Mouse (Mus musculus): ENCODE data around the gene Olfr368. TPM values are rescaled to one million over a fixed set of nuclear protein-coding genes. Genes with fewer than 3 reads are reported as not detected.

Gene Olfr368
- not detected in 2 replicates for polyA plus RNA-seq (2015; fragmentation: Nextera tagmentation; extraction: Ambion mirVana)

DNA sequence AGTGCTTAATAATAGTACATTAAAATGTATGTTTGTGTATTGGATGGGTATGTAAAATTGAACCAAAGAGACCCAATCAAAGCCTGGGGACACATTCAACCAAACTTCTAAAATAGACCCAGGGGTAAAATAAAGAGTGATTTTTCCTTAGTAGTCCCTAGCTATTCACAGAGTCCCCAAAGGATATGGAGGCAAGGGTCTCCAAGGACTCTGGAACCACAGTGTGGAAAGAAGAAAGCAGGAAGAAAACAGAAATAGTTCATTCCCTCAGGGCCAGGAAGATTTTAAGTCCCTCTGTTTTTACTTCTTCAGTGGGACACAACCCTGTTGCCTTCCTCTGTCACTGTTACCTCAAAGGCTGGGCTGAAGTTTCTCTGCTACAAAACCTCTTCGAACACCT is at the start of gene Olfr368:
TSS of gene Olfr368 (plus strand) at position 301 of the 400 bp plus-strand sequence.
- ATAC-seq (ENCODE audit: borderline replicate concordance, extremely low read depth, low FRiP score, low TSS enrichment), result no peak
- WGBS, result 75% methylated on average over 1 of the region's 1 CpGs
- no peak within 1 kb of the TSS for H3K9ac ChIP-seq

GRCm38 (mm10) chr2:37333321-37333720 is 7.0 kb downstream of the Olfr368 start:
- no peak overlapping the region for H3K27ac ChIP-seq
- WGBS, result 69% methylated on average over 2 of the region's 2 CpGs
- ATAC-seq (ENCODE audit: borderline replicate concordance, extremely low read depth, low FRiP score, low TSS enrichment), result no peak

More for the DNA sequence above, at the start of gene Olfr368:
- Histone ChIP-seq H3K9me3 (no peaks in the 10 kb centered on the region), H3K4me3 (no peak within 1 kb of the TSS), H3K27me3 (no peaks in the 10 kb centered on the region), H3K36me3 (no peaks in the 10 kb centered on the region), H3K4me2 (no peak within 1 kb of the TSS), H3K4me1 (no peaks in the 10 kb centered on the region), H3K27ac (no peak within 1 kb of the TSS)

GRCm38 (mm10) chr2:37338497-37339187 is 12.3 kb downstream of the Olfr368 start:
- Histone ChIP-seq H3K36me3 (no peaks in the 10 kb centered on the region), H3K9ac (no peak overlapping the region), H3K4me2 (no peak overlapping the region), H3K4me1 (no peaks in the 10 kb centered on the region), H3K9me3 (no peaks in the 10 kb centered on the region), H3K4me3 (no peak overlapping the region), H3K27ac (no peak overlapping the region), H3K27me3 (no peaks in the 10 kb centered on the region)
- ATAC-seq (ENCODE audit: borderline replicate concordance, extremely low read depth, low FRiP score, low TSS enrichment), result no peak
- 50% methylated on average over 10 of the region's 10 CpGs for WGBS

More at GRCm38 (mm10) chr2:37333321-37333720, 7.0 kb downstream of the Olfr368 start:
- Histone ChIP-seq H3K4me3 (no peak overlapping the region), H3K4me1 (no peaks in the 10 kb centered on the region), H3K9ac (no peak overlapping the region), H3K36me3 (no peaks in the 10 kb centered on the region), H3K9me3 (no peaks in the 10 kb centered on the region), H3K4me2 (no peak overlapping the region), H3K27me3 (no peaks in the 10 kb centered on the region)

- Histone ChIP-seq H3K9ac (no peak overlapping the region), H3K27ac (no peak overlapping the region), H3K4me3 (no peak overlapping the region), H3K4me1 (no peaks in the 10 kb centered on the region), H3K36me3 (peaks cover 60% of the 10 kb centered on the region), H3K4me2 (no peak overlapping the region), H3K27me3 (no peaks in the 10 kb centered on the region), H3K9me3 (no peaks in the 10 kb centered on the region)
- 80% methylated on average over 7 of the region's 7 CpGs for WGBS
- ATAC-seq (ENCODE audit: borderline replicate concordance, extremely low read depth, low FRiP score, low TSS enrichment), result no peak
Measured at GRCm38 (mm10) chr2:37351671-37352070, 25.4 kb downstream of the Olfr368 start.

- WGBS, result 92% methylated on average over 5 of the region's 5 CpGs
- Histone ChIP-seq H3K27me3 (no peaks in the 10 kb centered on the region), H3K4me2 (no peak overlapping the region), H3K9me3 (no peaks in the 10 kb centered on the region), H3K4me3 (no peak overlapping the region), H3K4me1 (peaks cover 18% of the 10 kb centered on the region; the same call in 1 of the 2 replicates), H3K27ac (no peak overlapping the region), H3K9ac (no peak overlapping the region), H3K36me3 (peaks cover 62% of the 10 kb centered on the region)
- no peak for ATAC-seq (ENCODE audit: borderline replicate concordance, extremely low read depth, low FRiP score, low TSS enrichment)
Measured at GRCm38 (mm10) chr2:37355571-37355970, 29.3 kb downstream of the Olfr368 start.

GRCm38 (mm10) chr2:37358633-37359540 is 32.6 kb downstream of the Olfr368 start, which contains the start of gene Pdcl:
Gene Pdcl (minus strand): TSS chr2:37359332.
- Histone ChIP-seq H3K36me3 (peaks cover 33% of the 10 kb centered on the region), H3K27me3 (no peaks in the 10 kb centered on the region), H3K9ac (peak within 1 kb of the TSS; percentile 68), H3K4me3 (peak within 1 kb of the TSS; percentile 87), H3K27ac (peak within 1 kb of the TSS; percentile 99), H3K4me2 (peak within 1 kb of the TSS; percentile 87), H3K9me3 (no peaks in the 10 kb centered on the region), H3K4me1 (peaks cover 18% of the 10 kb centered on the region; the same call in 1 of the 2 replicates)
- under 1% methylated on average over 42 of the region's 42 CpGs for WGBS
- peak; percentile 100 for ATAC-seq (ENCODE audit: borderline replicate concordance, extremely low read depth, low FRiP score, low TSS enrichment)

GRCm38 (mm10) chr2:37359908-37360307 is 33.6 kb downstream of the Olfr368 start:
- H3K27ac ChIP-seq, result no peak overlapping the region
- no peak for ATAC-seq (ENCODE audit: borderline replicate concordance, extremely low read depth, low FRiP score, low TSS enrichment)
- H3K36me3 ChIP-seq, result peaks cover 23% of the 10 kb centered on the region
- H3K9me3 ChIP-seq, result no peaks in the 10 kb centered on the region
- no peak overlapping the region for H3K9ac ChIP-seq
- H3K27me3 ChIP-seq, result no peaks in the 10 kb centered on the region
- peak overlapping the region; percentile 87; the same call in 1 of the 2 replicates for H3K4me3 ChIP-seq
- H3K4me1 ChIP-seq, result peaks cover 18% of the 10 kb centered on the region; the same call in 1 of the 2 replicates
- 86% methylated on average over 2 of the region's 2 CpGs for whole genome bisulfite sequencing
- H3K4me2 ChIP-seq, result peak overlapping the region; percentile 87

DNA sequence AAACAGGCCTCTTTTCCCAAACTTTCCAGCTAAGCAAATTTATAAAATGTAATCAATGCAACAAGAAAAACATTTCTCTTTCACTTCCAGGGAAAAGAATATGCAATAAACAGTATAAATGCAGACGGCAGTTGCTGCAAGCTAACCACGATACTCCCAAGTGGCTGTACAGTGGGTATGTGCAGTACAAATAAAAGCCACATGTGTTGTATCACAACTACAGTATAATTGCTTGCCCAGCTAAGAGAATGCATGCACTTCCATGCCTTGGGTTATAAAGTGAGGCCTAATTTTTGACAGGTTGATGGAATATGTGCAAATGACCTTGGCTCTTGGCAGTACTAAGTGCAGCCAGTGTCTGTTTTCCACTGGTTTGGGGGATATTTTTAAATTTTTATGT is 44.3 kb downstream of the Olfr368 start:
- Histone ChIP-seq H3K4me3 (no peak overlapping the region), H3K4me2 (no peak overlapping the region), H3K4me1 (no peaks in the 10 kb centered on the region), H3K9ac (no peak overlapping the region), H3K27me3 (no peaks in the 10 kb centered on the region), H3K36me3 (peaks cover 17% of the 10 kb centered on the region), H3K9me3 (no peaks in the 10 kb centered on the region), H3K27ac (no peak overlapping the region)
- ATAC-seq (ENCODE audit: borderline replicate concordance, extremely low read depth, low FRiP score, low TSS enrichment), result no peak
- 78% methylated on average over 2 of the region's 2 CpGs for WGBS

DNA sequence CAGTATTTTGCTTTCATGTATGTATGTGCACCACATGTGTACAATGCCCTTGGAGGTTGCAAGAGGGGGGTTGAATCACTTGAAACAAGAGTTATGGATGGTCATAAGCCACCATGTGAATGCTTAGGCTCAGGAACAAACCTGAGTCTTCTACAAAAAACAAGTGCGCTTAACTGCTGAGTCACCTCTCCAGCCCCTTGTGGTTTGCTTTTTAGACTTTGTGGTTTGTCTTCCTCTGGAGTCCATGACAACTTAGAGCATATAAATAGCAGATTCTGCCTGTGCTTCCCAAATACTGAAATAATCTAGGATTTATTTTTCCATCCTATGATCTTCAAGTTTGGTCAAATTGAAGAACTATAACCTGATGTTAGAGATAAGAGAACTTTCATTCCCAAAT is 49.7 kb downstream of the Olfr368 start:
- no peak overlapping the region for H3K4me2 ChIP-seq
- H3K27me3 ChIP-seq, result no peaks in the 10 kb centered on the region
- H3K4me1 ChIP-seq, result no peaks in the 10 kb centered on the region
- H3K27ac ChIP-seq, result no peak overlapping the region
- H3K9me3 ChIP-seq, result no peaks in the 10 kb centered on the region
- peaks cover 40% of the 10 kb centered on the region for H3K36me3 ChIP-seq
- no peak overlapping the region for H3K9ac ChIP-seq
- ATAC-seq (ENCODE audit: borderline replicate concordance, extremely low read depth, low FRiP score, low TSS enrichment), result no peak
- WGBS, result 94% methylated on average over 1 of the region's 1 CpGs
- no peak overlapping the region for H3K4me3 ChIP-seq

GRCm38 (mm10) chr2:37380189-37380588 is 53.9 kb downstream of the Olfr368 start:
- H3K36me3 ChIP-seq, result peaks cover 43% of the 10 kb centered on the region
- ATAC-seq (ENCODE audit: borderline replicate concordance, extremely low read depth, low FRiP score, low TSS enrichment), result no peak

More at GRCm38 (mm10) chr2:37380189-37380588, 53.9 kb downstream of the Olfr368 start:
- Histone ChIP-seq H3K4me1 (no peaks in the 10 kb centered on the region), H3K27me3 (no peaks in the 10 kb centered on the region), H3K9me3 (no peaks in the 10 kb centered on the region), H3K9ac (no peak overlapping the region), H3K27ac (no peak overlapping the region), H3K4me2 (no peak overlapping the region), H3K4me3 (no peak overlapping the region)
- WGBS, result 61% methylated on average over 2 of the region's 2 CpGs

Data from lung, embryonic 15.5 days (tissue).